Mouse (Mus musculus) retina, adult 2 months (tissue): ENCODE measurements around the gene Wfdc8.

Experiments used
- DNase-seq: peaks from one replicate; pipeline ENCODE4 v3.0.0-alpha.2; 2012; ENCODE audit warnings: low read depth, low spot score

Wfdc8 gene

DNA sequence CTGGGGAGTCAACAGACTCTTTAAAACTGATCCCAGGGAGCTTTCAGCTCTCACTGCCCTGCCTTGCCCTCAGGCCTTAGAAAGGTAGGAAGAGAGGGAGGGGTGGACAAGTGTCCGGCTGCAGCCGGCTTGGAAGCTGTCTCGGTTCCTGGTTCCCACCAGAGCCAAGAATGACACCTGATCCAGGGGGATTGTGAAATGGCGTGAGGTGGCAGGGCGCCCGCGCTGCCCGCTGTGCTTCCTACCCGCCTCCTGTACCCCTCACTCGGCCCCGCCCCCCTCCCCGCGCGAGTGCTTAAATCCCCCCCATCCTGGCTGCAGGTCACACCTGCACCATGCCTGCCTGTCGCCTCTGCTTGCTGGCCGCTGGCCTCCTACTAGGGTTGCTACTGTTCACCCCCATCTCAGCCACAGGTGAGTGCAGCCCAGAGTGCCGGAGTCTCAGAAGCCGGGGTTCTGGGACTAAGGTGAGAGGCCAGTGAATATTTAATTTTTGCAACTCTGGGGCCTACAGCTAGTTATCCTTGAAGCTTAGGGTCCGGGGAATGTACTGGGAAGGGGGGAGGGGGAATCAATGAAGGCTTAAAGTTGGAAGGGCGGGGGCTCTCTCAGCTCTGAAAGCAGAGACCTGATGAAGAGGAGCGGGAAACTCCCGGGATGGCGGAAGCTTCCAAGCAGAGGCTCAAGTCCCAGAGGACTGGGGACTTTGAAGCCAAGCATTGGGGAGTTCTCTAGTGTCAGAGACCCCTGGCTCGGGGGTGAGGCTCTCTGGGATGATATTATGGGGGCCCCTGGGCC, 50.8 kb downstream of the Wfdc8 start, which contains the start of gene Wfdc2:
Gene Wfdc2 (plus strand): TSS at position 23 of the 798 bp plus-strand sequence.
- no peak for DNase-seq

DNA sequence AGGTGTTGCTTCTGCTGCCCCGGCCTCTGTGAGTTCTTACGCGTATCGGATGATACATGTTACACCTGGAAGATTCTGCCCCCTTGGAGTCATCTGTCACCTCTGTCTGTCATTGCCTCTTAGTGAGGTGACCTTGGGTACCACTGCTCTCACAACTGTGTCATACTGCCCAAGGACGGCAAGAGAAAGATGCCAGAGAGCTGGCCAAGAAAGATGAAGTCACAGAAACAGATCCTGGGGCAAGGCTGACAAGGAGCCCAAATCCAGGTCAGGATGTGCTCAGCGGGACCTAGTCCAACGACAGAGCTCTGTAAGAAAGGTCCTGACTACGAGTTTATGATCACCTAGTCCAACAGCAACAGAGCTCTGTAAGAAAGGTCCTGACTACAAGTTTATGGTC, 53.3 kb downstream of the Wfdc8 start:
- DNase-seq = no peak

DNA sequence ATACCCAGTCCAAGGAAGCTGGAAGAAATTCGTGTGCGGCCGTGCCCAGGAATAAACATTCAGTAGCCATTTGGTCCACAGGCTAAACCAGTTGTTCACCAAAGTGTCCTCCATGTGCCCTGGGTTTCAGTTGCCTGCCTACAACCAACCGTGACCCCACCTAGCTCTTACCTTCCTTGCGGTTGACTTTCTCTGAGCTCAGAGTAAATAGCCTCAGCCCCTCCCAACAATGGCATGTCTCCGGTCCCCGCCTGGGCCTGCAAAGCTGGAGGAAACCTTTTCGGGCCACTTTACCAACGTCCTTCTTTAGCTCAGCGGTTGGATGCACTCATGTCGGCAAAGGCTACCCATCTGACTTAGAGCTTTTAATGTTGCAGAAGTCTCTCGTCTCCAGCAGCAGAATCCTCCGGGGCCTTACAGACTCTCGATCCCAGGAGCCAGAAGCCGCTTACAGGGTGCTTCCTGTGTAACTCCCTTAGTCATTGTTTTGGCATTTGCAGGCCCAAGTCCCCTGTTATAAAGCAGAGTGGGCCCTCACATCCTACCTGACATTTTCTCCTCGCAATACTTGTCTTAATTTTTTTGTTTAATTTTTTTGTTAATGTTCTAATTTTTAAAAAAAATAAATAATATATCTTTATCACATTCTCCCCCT, 54.3 kb downstream of the Wfdc8 start:
- DNase-seq = no peak

DNA sequence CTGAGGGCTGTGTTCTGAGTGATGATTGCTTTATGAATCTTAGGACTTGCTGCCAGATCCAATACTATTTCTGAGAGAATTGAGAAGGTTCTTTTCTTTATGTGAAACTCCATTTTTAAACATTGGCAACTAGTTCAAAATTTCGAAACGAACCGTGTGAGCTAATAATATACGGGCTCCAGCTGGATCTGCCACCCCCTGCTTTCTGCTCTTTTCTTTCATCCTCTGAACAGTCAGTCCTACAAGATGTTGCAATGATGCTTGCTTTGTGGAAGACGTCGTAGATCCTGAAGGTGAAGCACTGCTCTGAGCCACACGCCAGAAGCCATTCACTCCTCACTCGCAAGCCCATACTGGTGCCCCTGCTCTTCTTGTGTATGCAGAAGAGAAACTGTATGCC, 55.0 kb downstream of the Wfdc8 start:
- DNase-seq = no peak

DNA sequence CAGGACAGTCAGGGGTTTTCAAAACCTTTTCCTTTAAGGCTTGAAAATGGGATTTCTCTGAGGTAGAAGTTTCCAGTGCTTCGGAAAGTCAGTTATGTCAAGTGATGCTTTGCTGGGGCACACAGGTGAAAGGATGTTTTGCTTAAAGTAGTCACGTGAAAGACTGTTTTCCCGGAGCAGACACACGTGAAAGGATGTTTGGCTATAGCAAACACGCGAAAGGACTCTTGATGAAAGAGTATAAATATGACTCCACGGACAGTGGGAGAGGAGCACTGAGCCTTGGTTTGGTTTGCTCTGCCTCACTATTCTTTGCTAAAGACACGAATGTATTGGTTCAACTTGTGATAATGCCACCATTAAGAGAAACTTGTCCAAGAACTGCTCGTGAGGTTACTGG, 61.9 kb downstream of the Wfdc8 start:
- no peak for DNase-seq

DNA sequence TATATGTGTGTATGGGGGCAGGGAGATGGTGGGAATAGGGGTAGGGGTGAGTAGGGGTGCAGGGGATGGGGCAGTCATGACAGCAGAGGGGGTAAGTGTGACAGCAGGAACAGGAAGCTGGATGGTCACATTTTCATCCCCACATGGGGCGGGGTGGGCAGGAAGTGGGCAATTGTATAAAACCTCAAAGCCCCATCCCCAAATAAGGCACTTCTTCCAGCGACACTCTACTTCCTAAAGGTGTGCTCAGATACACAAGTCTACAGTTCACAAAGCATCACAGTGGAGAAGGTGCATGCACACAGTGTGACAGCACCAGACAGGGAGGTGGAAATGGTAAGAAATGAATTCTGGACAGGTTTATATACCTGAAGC, 62.5 kb downstream of the Wfdc8 start:
- no peak for DNase-seq

DNA sequence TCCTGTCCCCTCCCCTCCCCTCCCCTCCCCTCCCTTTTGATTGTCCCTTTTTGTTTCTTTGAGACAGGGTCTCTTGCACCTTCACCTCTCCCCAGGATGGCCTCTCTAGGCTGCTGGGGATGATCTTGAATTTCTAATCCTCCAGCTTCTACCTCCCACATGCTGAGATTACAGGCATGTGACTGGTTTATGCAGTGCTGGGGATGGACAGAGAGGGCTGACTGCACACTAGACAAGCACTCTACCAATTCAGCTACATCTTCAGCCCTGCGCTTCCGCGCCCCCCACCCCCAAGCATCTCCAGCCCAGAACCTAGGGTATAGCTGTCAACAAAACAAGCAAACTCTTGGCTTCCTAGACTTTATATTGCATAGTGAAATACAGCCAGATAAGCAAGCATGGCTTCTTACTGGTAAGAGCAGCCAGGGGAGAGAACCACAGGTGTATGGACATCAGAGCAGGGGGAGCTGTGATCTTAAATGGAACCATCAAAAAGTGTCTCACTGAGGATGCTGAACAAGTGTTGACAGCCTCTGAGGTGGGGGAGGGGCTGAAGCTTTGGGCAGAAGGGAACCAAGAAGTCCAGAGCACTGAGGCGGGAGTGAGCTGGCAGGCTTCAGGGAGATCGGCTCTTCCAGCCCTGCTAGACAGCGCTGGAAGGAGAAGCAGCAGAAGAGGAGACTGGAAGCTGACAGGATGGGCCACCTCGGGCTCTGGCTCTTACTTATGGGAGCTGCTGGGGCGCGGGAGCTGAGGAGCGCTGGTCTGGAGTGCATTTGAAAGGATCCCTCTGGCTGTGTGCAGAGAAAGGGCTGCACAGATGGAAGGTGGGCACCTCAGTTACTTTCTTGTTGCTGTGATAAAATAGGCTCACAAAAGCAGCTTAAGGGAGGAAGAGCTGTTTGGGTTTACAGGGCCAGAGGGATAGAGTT, 63.2 kb downstream of the Wfdc8 start:
- DNase-seq = peak; percentile 41

DNA sequence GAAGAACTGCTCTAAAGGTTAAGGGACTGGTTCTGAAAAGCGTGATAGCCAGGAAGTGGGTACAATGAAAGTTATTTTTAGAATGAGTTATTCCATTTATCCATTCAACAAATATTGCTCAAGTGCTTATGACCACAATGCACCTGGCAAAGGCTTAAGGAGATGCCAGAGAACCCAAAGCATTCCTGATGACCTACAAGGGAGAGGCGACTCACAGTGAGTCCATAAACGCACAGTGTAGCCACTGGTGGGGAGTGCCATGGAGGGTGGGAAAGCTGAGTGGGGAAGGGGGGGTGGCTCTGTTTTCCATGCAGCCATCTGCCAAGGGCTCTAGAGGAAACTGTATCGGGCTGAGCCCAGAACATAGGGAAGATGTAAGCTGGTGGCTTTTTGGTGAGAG, 64.1 kb downstream of the Wfdc8 start:
- DNase-seq = no peak
